Mouse (Mus musculus): ENCODE measurements around the gene Rimbp2. TPM values are rescaled to one million over a fixed set of nuclear protein-coding genes. Genes with fewer than 3 reads are reported as not detected.

Rimbp2 gene
- polyA plus RNA-seq, 1 experiment from 2014 or later = 0.04 TPM

GRCm38 (mm10) chr5:128822843-128823242 lies 130.4 kb downstream of the Rimbp2 start:
- Histone ChIP-seq H3K4me1 (ENCODE audit: insufficient read depth, low read length) (no peaks in the 10 kb centered on the region), H3K9me3 (ENCODE audit: low read length) (no peaks in the 10 kb centered on the region), H3K9ac (replicated peaks; ENCODE audit: low read length) (no peak overlapping the region), H3K36me3 (ENCODE audit: insufficient read depth, low read length) (no peaks in the 10 kb centered on the region), H3K4me2 (replicated peaks; ENCODE audit: low read depth, low read length) (no peak overlapping the region), H3K27ac (ENCODE audit: low read length) (no peak overlapping the region), H3K4me3 (ENCODE audit: low read length) (no peak overlapping the region), H3K27me3 (ENCODE audit: insufficient read depth, low read length) (no peaks in the 10 kb centered on the region)
- WGBS = 78% methylated on average over 3 of the region's 3 CpGs
- no peak for ATAC-seq (ENCODE audit: low FRiP score, low TSS enrichment)

GRCm38 (mm10) chr5:128819638-128820285 lies 133.5 kb downstream of the Rimbp2 start:
- Histone ChIP-seq H3K9ac (replicated peaks; ENCODE audit: low read length) (no peak overlapping the region), H3K4me2 (replicated peaks; ENCODE audit: low read depth, low read length) (no peak overlapping the region), H3K4me1 (ENCODE audit: insufficient read depth, low read length) (no peaks in the 10 kb centered on the region), H3K4me3 (ENCODE audit: low read length) (no peak overlapping the region), H3K36me3 (ENCODE audit: insufficient read depth, low read length) (no peaks in the 10 kb centered on the region), H3K27me3 (ENCODE audit: insufficient read depth, low read length) (no peaks in the 10 kb centered on the region), H3K27ac (ENCODE audit: low read length) (no peak overlapping the region), H3K9me3 (ENCODE audit: low read length) (no peaks in the 10 kb centered on the region)
- WGBS = 58% methylated on average over 12 of the region's 12 CpGs
- no peak; the same call in 1 of the 2 replicates for ATAC-seq (ENCODE audit: low FRiP score, low TSS enrichment)

- H3K9ac ChIP-seq (replicated peaks; ENCODE audit: low read length) = no peak overlapping the region
- H3K36me3 ChIP-seq (ENCODE audit: insufficient read depth, low read length) = no peaks in the 10 kb centered on the region
- no peaks in the 10 kb centered on the region for H3K27me3 ChIP-seq (ENCODE audit: insufficient read depth, low read length)
- no peak overlapping the region for H3K27ac ChIP-seq (ENCODE audit: low read length)
- WGBS = 45% methylated on average over 8 of the region's 8 CpGs
- no peak overlapping the region for H3K4me3 ChIP-seq (ENCODE audit: low read length)
- H3K9me3 ChIP-seq (ENCODE audit: low read length) = no peaks in the 10 kb centered on the region
- no peak for ATAC-seq (ENCODE audit: low FRiP score, low TSS enrichment)
- H3K4me1 ChIP-seq (ENCODE audit: insufficient read depth, low read length) = no peaks in the 10 kb centered on the region
- H3K4me2 ChIP-seq (replicated peaks; ENCODE audit: low read depth, low read length) = no peak overlapping the region
Observed at GRCm38 (mm10) chr5:128815629-128816028, 137.7 kb downstream of the Rimbp2 start.

- Histone ChIP-seq H3K4me3 (ENCODE audit: low read length) (no peak overlapping the region), H3K4me2 (replicated peaks; ENCODE audit: low read depth, low read length) (no peak overlapping the region), H3K27me3 (ENCODE audit: insufficient read depth, low read length) (no peaks in the 10 kb centered on the region), H3K27ac (ENCODE audit: low read length) (no peak overlapping the region), H3K9ac (replicated peaks; ENCODE audit: low read length) (no peak overlapping the region), H3K4me1 (ENCODE audit: insufficient read depth, low read length) (no peaks in the 10 kb centered on the region), H3K36me3 (ENCODE audit: insufficient read depth, low read length) (no peaks in the 10 kb centered on the region), H3K9me3 (ENCODE audit: low read length) (no peaks in the 10 kb centered on the region)
- WGBS = 71% methylated on average over 6 of the region's 6 CpGs
- ATAC-seq (ENCODE audit: low FRiP score, low TSS enrichment) = no peak
Observed at GRCm38 (mm10) chr5:128815078-128815477, 138.2 kb downstream of the Rimbp2 start.

GRCm38 (mm10) chr5:128813121-128813520 lies 140.2 kb downstream of the Rimbp2 start:
- H3K27me3 ChIP-seq (ENCODE audit: insufficient read depth, low read length) = no peaks in the 10 kb centered on the region
- H3K27ac ChIP-seq (ENCODE audit: low read length) = no peak overlapping the region
- H3K36me3 ChIP-seq (ENCODE audit: insufficient read depth, low read length) = no peaks in the 10 kb centered on the region
- no peak overlapping the region for H3K4me2 ChIP-seq (replicated peaks; ENCODE audit: low read depth, low read length)
- no peak overlapping the region for H3K4me3 ChIP-seq (ENCODE audit: low read length)
- no peaks in the 10 kb centered on the region for H3K4me1 ChIP-seq (ENCODE audit: insufficient read depth, low read length)
- no peak for ATAC-seq (ENCODE audit: low FRiP score, low TSS enrichment)
- H3K9ac ChIP-seq (replicated peaks; ENCODE audit: low read length) = no peak overlapping the region
- 18% methylated on average over 11 of the region's 11 CpGs for WGBS
- no peaks in the 10 kb centered on the region for H3K9me3 ChIP-seq (ENCODE audit: low read length)

- H3K27me3 ChIP-seq (ENCODE audit: insufficient read depth, low read length) = no peaks in the 10 kb centered on the region
- H3K4me1 ChIP-seq (ENCODE audit: insufficient read depth, low read length) = no peaks in the 10 kb centered on the region
- WGBS = 80% methylated on average over 6 of the region's 6 CpGs
- H3K36me3 ChIP-seq (ENCODE audit: insufficient read depth, low read length) = no peaks in the 10 kb centered on the region
- no peak overlapping the region for H3K9ac ChIP-seq (replicated peaks; ENCODE audit: low read length)
- H3K4me2 ChIP-seq (replicated peaks; ENCODE audit: low read depth, low read length) = no peak overlapping the region
- no peak overlapping the region for H3K27ac ChIP-seq (ENCODE audit: low read length)
- no peak overlapping the region for H3K4me3 ChIP-seq (ENCODE audit: low read length)
- ATAC-seq (ENCODE audit: low FRiP score, low TSS enrichment) = no peak
- no peaks in the 10 kb centered on the region for H3K9me3 ChIP-seq (ENCODE audit: low read length)
Observed at GRCm38 (mm10) chr5:128811431-128811830, 141.9 kb downstream of the Rimbp2 start.

- Histone ChIP-seq H3K36me3 (ENCODE audit: insufficient read depth, low read length) (no peaks in the 10 kb centered on the region), H3K9me3 (ENCODE audit: low read length) (no peaks in the 10 kb centered on the region), H3K27ac (ENCODE audit: low read length) (no peak overlapping the region), H3K4me1 (ENCODE audit: insufficient read depth, low read length) (no peaks in the 10 kb centered on the region), H3K27me3 (ENCODE audit: insufficient read depth, low read length) (no peaks in the 10 kb centered on the region), H3K9ac (replicated peaks; ENCODE audit: low read length) (no peak overlapping the region), H3K4me2 (replicated peaks; ENCODE audit: low read depth, low read length) (no peak overlapping the region), H3K4me3 (ENCODE audit: low read length) (no peak overlapping the region)
- no peak for ATAC-seq (ENCODE audit: low FRiP score, low TSS enrichment)
- 69% methylated on average over 12 of the region's 12 CpGs for WGBS
Observed at GRCm38 (mm10) chr5:128810006-128810405, 143.3 kb downstream of the Rimbp2 start.

GRCm38 (mm10) chr5:128809406-128809805 lies 143.9 kb downstream of the Rimbp2 start:
- Histone ChIP-seq H3K4me2 (replicated peaks; ENCODE audit: low read depth, low read length) (no peak overlapping the region), H3K4me3 (ENCODE audit: low read length) (no peak overlapping the region), H3K9ac (replicated peaks; ENCODE audit: low read length) (no peak overlapping the region), H3K27ac (ENCODE audit: low read length) (no peak overlapping the region), H3K36me3 (ENCODE audit: insufficient read depth, low read length) (no peaks in the 10 kb centered on the region), H3K27me3 (ENCODE audit: insufficient read depth, low read length) (no peaks in the 10 kb centered on the region), H3K4me1 (ENCODE audit: insufficient read depth, low read length) (no peaks in the 10 kb centered on the region), H3K9me3 (ENCODE audit: low read length) (no peaks in the 10 kb centered on the region)
- ATAC-seq (ENCODE audit: low FRiP score, low TSS enrichment) = no peak
- WGBS = 52% methylated on average over 5 of the region's 5 CpGs

- Histone ChIP-seq H3K9ac (replicated peaks; ENCODE audit: low read length) (no peak overlapping the region), H3K27me3 (ENCODE audit: insufficient read depth, low read length) (no peaks in the 10 kb centered on the region)
Observed at GRCm38 (mm10) chr5:128808547-128809182, 144.6 kb downstream of the Rimbp2 start.

DNA sequence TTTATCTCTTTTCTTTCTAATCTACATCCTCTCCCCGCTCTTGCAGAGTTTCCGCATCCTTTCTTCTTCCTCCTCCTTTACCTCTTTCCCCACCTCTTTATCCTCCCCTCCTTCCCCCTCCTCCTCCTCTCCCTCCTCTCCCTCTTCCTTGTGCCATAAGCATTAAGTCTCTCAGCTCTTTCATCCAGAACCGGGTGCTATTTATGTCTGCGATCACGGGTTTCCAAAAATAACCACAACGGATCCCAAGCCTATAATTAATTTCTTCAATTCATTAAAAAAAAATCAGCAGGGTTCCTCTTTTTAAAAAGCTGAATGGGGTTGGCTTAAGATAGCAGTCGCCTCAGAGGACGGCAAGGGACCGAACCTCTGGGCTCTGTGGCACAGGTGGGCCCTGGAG lies 145.9 kb downstream of the Rimbp2 start:
- WGBS = 77% methylated on average over 9 of the region's 9 CpGs
- H3K9me3 ChIP-seq (ENCODE audit: low read length) = no peaks in the 10 kb centered on the region
- H3K27me3 ChIP-seq (ENCODE audit: insufficient read depth, low read length) = no peaks in the 10 kb centered on the region
- ATAC-seq (ENCODE audit: low FRiP score, low TSS enrichment) = no peak
- H3K4me3 ChIP-seq (ENCODE audit: low read length) = no peak overlapping the region
- no peaks in the 10 kb centered on the region for H3K4me1 ChIP-seq (ENCODE audit: insufficient read depth, low read length)
- H3K9ac ChIP-seq (replicated peaks; ENCODE audit: low read length) = no peak overlapping the region
- no peaks in the 10 kb centered on the region for H3K36me3 ChIP-seq (ENCODE audit: insufficient read depth, low read length)
- H3K27ac ChIP-seq (ENCODE audit: low read length) = no peak overlapping the region
- H3K4me2 ChIP-seq (replicated peaks; ENCODE audit: low read depth, low read length) = no peak overlapping the region

More at GRCm38 (mm10) chr5:128808547-128809182, 144.6 kb downstream of the Rimbp2 start:
- no peaks in the 10 kb centered on the region for H3K36me3 ChIP-seq (ENCODE audit: insufficient read depth, low read length)
- 62% methylated on average over 9 of the region's 9 CpGs for WGBS
- H3K4me3 ChIP-seq (ENCODE audit: low read length) = no peak overlapping the region
- ATAC-seq (ENCODE audit: low FRiP score, low TSS enrichment) = no peak
- no peaks in the 10 kb centered on the region for H3K4me1 ChIP-seq (ENCODE audit: insufficient read depth, low read length)
- H3K4me2 ChIP-seq (replicated peaks; ENCODE audit: low read depth, low read length) = no peak overlapping the region
- H3K9me3 ChIP-seq (ENCODE audit: low read length) = no peaks in the 10 kb centered on the region
- no peak overlapping the region for H3K27ac ChIP-seq (ENCODE audit: low read length)

Data from kidney, embryonic 16.5 days (tissue).